Mouse (Mus musculus): ENCODE measurements around the gene Crybg2. TPM values are rescaled to one million over a fixed set of nuclear protein-coding genes. Genes with fewer than 3 reads are reported as not detected.
A peak's percentile ranks its signal among the peaks of the same experiment; 100 is the strongest.

Gene Crybg2
- polyA plus RNA-seq, 1 experiment from 2014 or later: 1.2 TPM

- Histone ChIP-seq H3K4me3 (ENCODE audit: low read depth, low read length) (no peak overlapping the region), H3K27me3 (replicated peaks; ENCODE audit: control insufficient read depth, insufficient read depth, low read length) (no peaks in the 10 kb centered on the region), H3K4me1 (replicated peaks; ENCODE audit: control insufficient read depth, insufficient read depth, low read length) (peaks cover 24% of the 10 kb centered on the region), H3K9me3 (ENCODE audit: control insufficient read depth, low read length) (no peaks in the 10 kb centered on the region), H3K9ac (ENCODE audit: low read depth, low read length) (no peak overlapping the region), H3K27ac (ENCODE audit: low read depth, low read length) (no peak overlapping the region), H3K36me3 (ENCODE audit: control insufficient read depth, insufficient read depth, low read length) (no peaks in the 10 kb centered on the region), H3K4me2 (no peak overlapping the region)
- no peak for ATAC-seq (replicated peaks; ENCODE audit: low FRiP score)
- WGBS: 60% methylated on average over 5 of the region's 5 CpGs
- DNase-seq (ENCODE audit: low spot score): no peak
Observed at GRCm38 (mm10) chr4:134119042-134119441, 58.4 kb downstream of the Crybg2 start.

- H3K9ac ChIP-seq (ENCODE audit: low read depth, low read length): no peak overlapping the region
- H3K36me3 ChIP-seq (ENCODE audit: control insufficient read depth, insufficient read depth, low read length): no peaks in the 10 kb centered on the region
- no peaks in the 10 kb centered on the region for H3K9me3 ChIP-seq (ENCODE audit: control insufficient read depth, low read length)
- ATAC-seq (replicated peaks; ENCODE audit: low FRiP score) (no peak), DNase-seq (ENCODE audit: low spot score) (peak; percentile 63)
- H3K4me2 ChIP-seq: no peak overlapping the region
- H3K4me3 ChIP-seq (ENCODE audit: low read depth, low read length): no peak overlapping the region
- WGBS: 63% methylated on average over 9 of the region's 9 CpGs
- H3K4me1 ChIP-seq (replicated peaks; ENCODE audit: control insufficient read depth, insufficient read depth, low read length): peaks cover 30% of the 10 kb centered on the region
- no peak overlapping the region for H3K27ac ChIP-seq (ENCODE audit: low read depth, low read length)
- no peaks in the 10 kb centered on the region for H3K27me3 ChIP-seq (replicated peaks; ENCODE audit: control insufficient read depth, insufficient read depth, low read length)
Observed at GRCm38 (mm10) chr4:134119644-134120043, 59.0 kb downstream of the Crybg2 start.

GRCm38 (mm10) chr4:134120192-134120805 lies 59.7 kb downstream of the Crybg2 start:
- Histone ChIP-seq H3K27me3 (replicated peaks; ENCODE audit: control insufficient read depth, insufficient read depth, low read length) (no peaks in the 10 kb centered on the region), H3K36me3 (ENCODE audit: control insufficient read depth, insufficient read depth, low read length) (no peaks in the 10 kb centered on the region), H3K9me3 (ENCODE audit: control insufficient read depth, low read length) (no peaks in the 10 kb centered on the region), H3K9ac (ENCODE audit: low read depth, low read length) (no peak overlapping the region), H3K4me3 (ENCODE audit: low read depth, low read length) (no peak overlapping the region), H3K4me2 (no peak overlapping the region), H3K27ac (ENCODE audit: low read depth, low read length) (peak overlapping the region; percentile 13; the same call in 1 of the 2 replicates), H3K4me1 (replicated peaks; ENCODE audit: control insufficient read depth, insufficient read depth, low read length) (peaks cover 30% of the 10 kb centered on the region)
- no peak for DNase-seq (ENCODE audit: low spot score)
- WGBS: 66% methylated on average over 6 of the region's 6 CpGs
- ATAC-seq (replicated peaks; ENCODE audit: low FRiP score): no peak

GRCm38 (mm10) chr4:134120916-134121315 lies 60.3 kb downstream of the Crybg2 start:
- Histone ChIP-seq H3K9me3 (ENCODE audit: control insufficient read depth, low read length) (no peaks in the 10 kb centered on the region), H3K4me1 (replicated peaks; ENCODE audit: control insufficient read depth, insufficient read depth, low read length) (peaks cover 30% of the 10 kb centered on the region), H3K27me3 (replicated peaks; ENCODE audit: control insufficient read depth, insufficient read depth, low read length) (no peaks in the 10 kb centered on the region), H3K36me3 (ENCODE audit: control insufficient read depth, insufficient read depth, low read length) (no peaks in the 10 kb centered on the region), H3K4me3 (ENCODE audit: low read depth, low read length) (no peak overlapping the region), H3K4me2 (no peak overlapping the region), H3K27ac (ENCODE audit: low read depth, low read length) (no peak overlapping the region), H3K9ac (ENCODE audit: low read depth, low read length) (no peak overlapping the region)
- no peak for ATAC-seq (replicated peaks; ENCODE audit: low FRiP score)
- WGBS: 51% methylated on average over 4 of the region's 4 CpGs
- no peak for DNase-seq (ENCODE audit: low spot score)

- Histone ChIP-seq H3K36me3 (ENCODE audit: control insufficient read depth, insufficient read depth, low read length) (no peaks in the 10 kb centered on the region), H3K9ac (ENCODE audit: low read depth, low read length) (no peak overlapping the region; the same call in 1 of the 2 replicates), H3K27ac (ENCODE audit: low read depth, low read length) (no peak overlapping the region), H3K27me3 (replicated peaks; ENCODE audit: control insufficient read depth, insufficient read depth, low read length) (no peaks in the 10 kb centered on the region), H3K4me2 (no peak overlapping the region), H3K9me3 (ENCODE audit: control insufficient read depth, low read length) (no peaks in the 10 kb centered on the region), H3K4me1 (replicated peaks; ENCODE audit: control insufficient read depth, insufficient read depth, low read length) (peaks cover 30% of the 10 kb centered on the region), H3K4me3 (ENCODE audit: low read depth, low read length) (no peak overlapping the region)
- 52% methylated on average over 4 of the region's 4 CpGs for WGBS
- ATAC-seq (replicated peaks; ENCODE audit: low FRiP score) (no peak), DNase-seq (ENCODE audit: low spot score) (no peak)
Observed at GRCm38 (mm10) chr4:134121571-134121970, 61.0 kb downstream of the Crybg2 start.

GRCm38 (mm10) chr4:134122281-134122680 lies 61.7 kb downstream of the Crybg2 start:
- WGBS: 65% methylated on average over 3 of the region's 3 CpGs
- Histone ChIP-seq H3K4me1 (replicated peaks; ENCODE audit: control insufficient read depth, insufficient read depth, low read length) (peaks cover 29% of the 10 kb centered on the region), H3K9me3 (ENCODE audit: control insufficient read depth, low read length) (no peaks in the 10 kb centered on the region), H3K4me3 (ENCODE audit: low read depth, low read length) (no peak overlapping the region), H3K9ac (ENCODE audit: low read depth, low read length) (no peak overlapping the region), H3K27me3 (replicated peaks; ENCODE audit: control insufficient read depth, insufficient read depth, low read length) (no peaks in the 10 kb centered on the region), H3K27ac (ENCODE audit: low read depth, low read length) (no peak overlapping the region), H3K4me2 (no peak overlapping the region), H3K36me3 (ENCODE audit: control insufficient read depth, insufficient read depth, low read length) (no peaks in the 10 kb centered on the region)
- ATAC-seq (replicated peaks; ENCODE audit: low FRiP score) (no peak), DNase-seq (ENCODE audit: low spot score) (no peak)

GRCm38 (mm10) chr4:134123147-134123546 lies 62.5 kb downstream of the Crybg2 start:
- H3K27ac ChIP-seq (ENCODE audit: low read depth, low read length): no peak overlapping the region
- H3K9me3 ChIP-seq (ENCODE audit: control insufficient read depth, low read length): no peaks in the 10 kb centered on the region
- no peak for DNase-seq (ENCODE audit: low spot score)
- H3K27me3 ChIP-seq (replicated peaks; ENCODE audit: control insufficient read depth, insufficient read depth, low read length): no peaks in the 10 kb centered on the region
- ATAC-seq (replicated peaks; ENCODE audit: low FRiP score): no peak
- H3K4me3 ChIP-seq (ENCODE audit: low read depth, low read length): no peak overlapping the region
- H3K36me3 ChIP-seq (ENCODE audit: control insufficient read depth, insufficient read depth, low read length): no peaks in the 10 kb centered on the region
- no peak overlapping the region for H3K4me2 ChIP-seq
- H3K4me1 ChIP-seq (replicated peaks; ENCODE audit: control insufficient read depth, insufficient read depth, low read length): peaks cover 33% of the 10 kb centered on the region
- WGBS: 94% methylated on average over 6 of the region's 6 CpGs
- H3K9ac ChIP-seq (ENCODE audit: low read depth, low read length): no peak overlapping the region

GRCm38 (mm10) chr4:134123680-134124551 lies 63.3 kb downstream of the Crybg2 start:
- H3K36me3 ChIP-seq (ENCODE audit: control insufficient read depth, insufficient read depth, low read length): no peaks in the 10 kb centered on the region
- H3K4me1 ChIP-seq (replicated peaks; ENCODE audit: control insufficient read depth, insufficient read depth, low read length): peaks cover 30% of the 10 kb centered on the region
- no peak overlapping the region for H3K4me3 ChIP-seq (ENCODE audit: low read depth, low read length)
- no peaks in the 10 kb centered on the region for H3K9me3 ChIP-seq (ENCODE audit: control insufficient read depth, low read length)
- H3K27me3 ChIP-seq (replicated peaks; ENCODE audit: control insufficient read depth, insufficient read depth, low read length): no peaks in the 10 kb centered on the region
- ATAC-seq (replicated peaks; ENCODE audit: low FRiP score): no peak
- H3K4me2 ChIP-seq: peak overlapping the region; percentile 50
- H3K27ac ChIP-seq (ENCODE audit: low read depth, low read length): no peak overlapping the region
- no peak overlapping the region for H3K9ac ChIP-seq (ENCODE audit: low read depth, low read length)
- WGBS: 17% methylated on average over 17 of the region's 17 CpGs
- DNase-seq (ENCODE audit: low spot score): peak; percentile 60
